Mouse (Mus musculus) hindbrain, embryonic 12.5 days (tissue): ENCODE results near the gene Socs4. TPM values are rescaled to one million over a fixed set of nuclear protein-coding genes. Genes with fewer than 3 reads are reported as not detected.
"Not testable (repeated sequence)": the region's sequence is repeated elsewhere in the genome, so short reads cannot be mapped to it uniquely, and the experiment has no call there.

Experiments
- ATAC-seq: fragments of 200-750 bp; cut with Nextera tagmentation; 2 replicates; pipeline ENCODE4 v1.8.0; 2017; ENCODE audit warnings: moderate TSS enrichment; ENCODE audit not compliant: low FRiP score
- H3K27ac ChIP-seq: fragments of 300-500 bp; sonication (generic); 2 replicates; pipeline ENCODE4 v1.5.1; 2016; ENCODE audit warnings: mild to moderate bottlenecking
- H3K27me3 ChIP-seq: fragments of 300-500 bp; sonication (generic); 2 replicates; pipeline ENCODE4 v1.6.1; 2016; ENCODE audit warnings: mild to moderate bottlenecking
- H3K36me3 ChIP-seq: fragments of 300-500 bp; sonication (generic); 2 replicates; pipeline ENCODE4 v1.6.1; 2016; ENCODE audit warnings: mild to moderate bottlenecking
- H3K4me1 ChIP-seq: fragments of 300-500 bp; sonication (generic); 2 replicates; pipeline ENCODE4 v1.6.1; 2016
- H3K4me2 ChIP-seq: fragments of 300-500 bp; sonication (generic); replicated peaks from 2 replicates; pipeline ENCODE4 v1.6.1; 2016; ENCODE audit warnings: mild to moderate bottlenecking
- H3K4me3 ChIP-seq: fragments of 300-500 bp; sonication (generic); 2 replicates; pipeline ENCODE4 v1.5.1; 2016; ENCODE audit warnings: mild to moderate bottlenecking
- H3K9ac ChIP-seq: fragments of 300-500 bp; sonication (generic); 2 replicates; pipeline ENCODE4 v1.6.1; 2016; ENCODE audit warnings: mild to moderate bottlenecking, moderate library complexity
- H3K9me3 ChIP-seq: fragments of 300-500 bp; sonication (generic); replicated peaks from 2 replicates; pipeline ENCODE4 v1.6.1; 2016; ENCODE audit warnings: mild to moderate bottlenecking
- WGBS: fragments of 180-500 bp; shearing (Covaris S2); methylation state at CpG from one replicate; pipeline ENCODE4 v1.1.7; 2016; 5-methylcytosine and 5-hydroxymethylcytosine counted together
- polyA plus RNA-seq: library from polyadenylated mRNA; unstranded; fragments of >200 nt; fragmentation: Nextera tagmentation; extraction: Ambion mirVana; gene quantifications from 2 replicates; pipeline ENCODE4 v1.2.1, GENCODE M21; 2016

The Socs4 gene
- polyA plus RNA-seq, 1 experiment from 2014 or later, result 3.9 TPM

DNA sequence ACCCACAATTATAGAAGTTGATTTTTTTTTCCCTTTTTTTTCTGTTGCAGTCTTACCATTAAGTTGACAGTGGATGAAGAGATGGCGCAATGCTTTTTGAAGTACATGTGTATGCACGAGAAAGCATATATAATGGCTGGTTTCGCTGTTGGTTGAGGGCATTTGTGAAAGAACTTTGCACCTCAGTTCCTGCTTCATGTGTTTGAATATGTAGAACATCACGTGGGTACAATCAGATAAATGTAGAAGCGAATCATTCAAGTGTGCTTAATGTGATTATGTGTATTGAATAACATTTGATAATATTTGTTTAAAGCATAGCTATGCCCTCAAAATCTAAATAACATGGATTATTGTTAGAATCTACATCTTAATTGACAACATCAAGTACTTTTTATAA lies 42.6 kb downstream of the Socs4 start:
- Histone ChIP-seq H3K27me3 (no peaks in the 10 kb centered on the region), H3K4me2 (no peak overlapping the region), H3K9ac (no peak overlapping the region), H3K27ac (no peak overlapping the region), H3K36me3 (peaks cover 26% of the 10 kb centered on the region), H3K9me3 (no peaks in the 10 kb centered on the region), H3K4me3 (no peak overlapping the region), H3K4me1 (no peaks in the 10 kb centered on the region)
- ATAC-seq, result no peak
- WGBS, result 95% methylated on average over 5 of the region's 5 CpGs

DNA sequence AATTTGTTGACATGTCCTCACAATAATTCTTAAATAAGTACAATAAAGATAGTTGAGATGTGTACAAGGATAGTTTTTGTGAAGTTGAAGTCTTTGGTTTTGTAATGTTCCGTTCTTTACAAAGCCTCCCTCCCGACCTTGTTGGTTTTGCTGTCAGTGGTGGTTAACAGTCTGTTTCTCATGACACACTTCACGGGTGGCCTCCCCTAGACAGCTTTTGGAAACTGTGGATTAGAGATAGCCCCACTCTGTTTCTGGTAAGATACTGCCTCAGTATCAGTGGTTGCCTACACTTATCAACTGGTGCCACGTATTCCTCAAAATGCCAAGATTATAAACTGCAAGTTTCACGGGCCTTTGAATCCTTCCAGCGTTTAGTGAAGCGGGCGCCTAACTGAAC lies 44.9 kb downstream of the Socs4 start:
- 92% methylated on average over 7 of the region's 8 CpGs for WGBS
- ATAC-seq, H3K4me3 ChIP-seq, H3K27ac ChIP-seq, H3K27me3 ChIP-seq, H3K9me3 ChIP-seq, H3K9ac ChIP-seq, H3K4me1 ChIP-seq, H3K4me2 ChIP-seq: not testable (repeated sequence)
- peaks cover 29% of the 10 kb centered on the region for H3K36me3 ChIP-seq

DNA sequence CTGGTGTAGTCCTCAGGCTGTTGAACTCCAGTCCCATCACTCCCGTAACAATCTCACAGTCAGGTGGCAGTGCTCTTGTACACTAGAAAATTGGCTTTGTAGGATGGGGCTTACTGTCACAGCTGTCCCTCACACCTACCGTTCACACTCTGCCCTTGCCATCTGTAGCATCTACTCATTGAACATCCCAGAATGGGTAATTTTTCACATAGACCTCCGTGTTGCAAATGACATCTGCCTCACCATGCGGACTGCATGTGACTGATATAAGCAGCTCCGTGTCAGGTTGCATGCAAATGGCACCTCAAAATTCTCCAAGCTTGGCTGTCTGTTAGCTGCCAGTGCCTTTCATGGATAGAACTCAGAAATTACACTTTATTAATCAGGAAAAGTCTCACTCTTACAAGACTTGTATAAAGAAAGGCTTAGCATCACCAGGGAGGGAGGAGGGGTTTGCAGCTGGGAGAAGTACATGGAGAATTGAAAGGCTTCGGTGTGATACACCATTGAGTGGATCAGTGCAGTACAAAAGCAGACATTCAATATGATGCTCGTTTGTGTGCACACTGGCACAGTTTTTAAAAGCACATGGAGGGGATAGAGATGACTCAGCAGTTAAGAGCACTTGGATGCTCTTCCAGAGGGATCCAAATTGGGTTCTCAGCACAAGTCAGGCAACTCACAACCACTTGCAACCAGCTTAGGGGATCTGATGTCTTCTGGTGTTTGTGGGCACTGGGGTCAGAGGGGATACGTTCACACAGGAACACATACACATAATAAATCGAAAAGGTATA lies 49.4 kb downstream of the Socs4 start:
- H3K27me3 ChIP-seq, result no peaks in the 10 kb centered on the region
- H3K36me3 ChIP-seq, result peaks cover 14% of the 10 kb centered on the region; the same call in 1 of the 2 replicates
- no peak overlapping the region for H3K27ac ChIP-seq
- H3K4me2 ChIP-seq, result no peak overlapping the region
- no peak for ATAC-seq
- no peaks in the 10 kb centered on the region for H3K9me3 ChIP-seq
- 89% methylated on average over 9 of the region's 9 CpGs for WGBS
- H3K4me3 ChIP-seq, result no peak overlapping the region
- H3K9ac ChIP-seq, result no peak overlapping the region
- H3K4me1 ChIP-seq, result no peaks in the 10 kb centered on the region

DNA sequence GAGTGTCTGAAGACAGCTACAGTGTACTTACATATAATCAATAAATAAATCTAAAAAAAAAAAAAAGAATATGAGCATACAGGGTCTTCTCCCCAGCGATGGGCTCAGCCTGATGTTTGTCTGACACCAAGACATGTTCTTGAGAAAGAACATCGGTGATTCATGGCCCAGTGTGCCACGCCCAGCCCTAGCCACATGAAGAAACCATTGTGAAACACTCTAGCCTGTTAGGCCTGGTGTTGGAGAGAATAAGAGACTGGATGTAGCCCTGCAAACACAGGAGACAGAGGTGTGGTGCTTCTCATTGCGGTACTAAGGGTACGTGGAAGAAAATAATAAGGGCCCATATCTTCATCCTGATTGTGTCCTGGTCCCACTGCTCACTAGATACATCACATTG lies 50.6 kb downstream of the Socs4 start:
- Histone ChIP-seq H3K9ac (no peak overlapping the region), H3K4me2 (no peak overlapping the region), H3K27me3 (no peaks in the 10 kb centered on the region), H3K36me3 (peaks cover 11% of the 10 kb centered on the region; the same call in 1 of the 2 replicates), H3K9me3 (no peaks in the 10 kb centered on the region), H3K27ac (no peak overlapping the region), H3K4me1 (no peaks in the 10 kb centered on the region), H3K4me3 (no peak overlapping the region)
- 97% methylated on average over 5 of the region's 5 CpGs for whole genome bisulfite sequencing
- ATAC-seq, result no peak

DNA sequence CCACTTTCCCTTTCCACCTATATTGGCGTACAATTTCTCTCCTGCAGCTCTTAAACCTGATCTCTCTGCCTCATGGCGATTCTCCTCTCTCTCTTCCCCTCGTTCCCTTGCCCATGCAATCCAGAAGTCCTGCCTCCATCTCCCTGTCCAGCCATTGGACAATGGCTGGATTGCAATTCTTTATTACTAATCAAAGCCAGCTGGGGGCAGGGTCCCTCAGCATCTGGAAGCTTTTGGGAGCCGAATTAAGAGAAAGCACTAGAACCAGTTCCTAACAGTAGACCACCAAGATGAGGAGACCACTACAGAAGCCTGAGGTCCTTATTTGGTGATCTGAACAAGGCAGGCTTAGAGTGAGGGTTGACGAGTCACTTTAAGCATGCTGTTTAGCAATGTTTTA lies 55.2 kb downstream of the Socs4 start:
- Histone ChIP-seq H3K27me3 (no peaks in the 10 kb centered on the region), H3K9me3 (no peaks in the 10 kb centered on the region), H3K27ac (no peak overlapping the region), H3K9ac (no peak overlapping the region), H3K4me2 (no peak overlapping the region), H3K4me3 (no peak overlapping the region), H3K4me1 (no peaks in the 10 kb centered on the region), H3K36me3 (no peaks in the 10 kb centered on the region)
- ATAC-seq, result no peak
- 66% methylated on average over 5 of the region's 5 CpGs for WGBS

DNA sequence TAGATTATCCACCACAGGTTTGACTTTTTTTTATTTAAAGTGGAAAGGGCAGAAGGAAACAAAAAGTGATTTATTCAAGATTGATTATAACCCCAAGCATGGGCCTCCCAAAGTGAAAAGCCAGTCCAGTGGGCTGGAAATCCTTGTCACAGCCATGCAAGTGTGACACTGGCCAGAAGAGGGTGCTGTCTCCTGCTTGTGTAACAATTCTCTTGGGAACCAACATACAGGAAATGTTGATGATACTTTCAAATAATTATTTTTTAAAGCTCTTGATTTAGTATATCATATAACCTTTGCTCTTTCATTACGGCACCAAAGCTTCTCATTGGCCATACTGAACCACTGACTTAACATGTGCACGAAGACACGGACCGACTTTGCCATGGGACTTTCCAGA lies 58.1 kb downstream of the Socs4 start:
- Histone ChIP-seq H3K27ac (no peak overlapping the region), H3K4me1 (no peaks in the 10 kb centered on the region), H3K27me3 (no peaks in the 10 kb centered on the region), H3K4me3 (no peak overlapping the region), H3K9me3 (no peaks in the 10 kb centered on the region), H3K9ac (no peak overlapping the region), H3K4me2 (no peak overlapping the region), H3K36me3 (no peaks in the 10 kb centered on the region)
- ATAC-seq, result no peak
- WGBS, result 76% methylated on average over 4 of the region's 4 CpGs

DNA sequence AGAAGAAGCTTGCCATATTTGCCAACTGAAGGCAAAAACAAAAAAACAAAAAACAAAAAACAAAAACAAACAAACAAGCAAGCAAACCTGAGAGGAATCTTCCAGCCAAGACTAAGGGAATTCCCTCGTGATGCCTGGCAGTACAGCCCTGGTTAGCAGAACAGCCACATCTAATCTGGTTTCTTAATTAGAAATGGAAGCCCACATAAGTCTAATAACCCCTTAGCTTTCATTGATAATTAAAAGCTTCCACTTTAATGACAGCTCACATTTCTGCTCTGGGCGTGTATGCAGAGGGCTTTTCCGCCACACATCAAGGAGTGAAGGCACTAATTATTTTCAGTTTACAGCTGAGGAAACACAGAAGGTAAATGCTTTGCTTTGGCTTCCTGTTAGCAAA lies 58.6 kb downstream of the Socs4 start:
- no peaks in the 10 kb centered on the region for H3K36me3 ChIP-seq
- H3K27me3 ChIP-seq, result no peaks in the 10 kb centered on the region
- H3K9me3 ChIP-seq, result no peaks in the 10 kb centered on the region
- H3K27ac ChIP-seq, result no peak overlapping the region
- H3K9ac ChIP-seq, result no peak overlapping the region
- no peak for ATAC-seq
- WGBS, result 73% methylated on average over 3 of the region's 3 CpGs
- H3K4me3 ChIP-seq, result no peak overlapping the region
- no peaks in the 10 kb centered on the region for H3K4me1 ChIP-seq
- no peak overlapping the region for H3K4me2 ChIP-seq

DNA sequence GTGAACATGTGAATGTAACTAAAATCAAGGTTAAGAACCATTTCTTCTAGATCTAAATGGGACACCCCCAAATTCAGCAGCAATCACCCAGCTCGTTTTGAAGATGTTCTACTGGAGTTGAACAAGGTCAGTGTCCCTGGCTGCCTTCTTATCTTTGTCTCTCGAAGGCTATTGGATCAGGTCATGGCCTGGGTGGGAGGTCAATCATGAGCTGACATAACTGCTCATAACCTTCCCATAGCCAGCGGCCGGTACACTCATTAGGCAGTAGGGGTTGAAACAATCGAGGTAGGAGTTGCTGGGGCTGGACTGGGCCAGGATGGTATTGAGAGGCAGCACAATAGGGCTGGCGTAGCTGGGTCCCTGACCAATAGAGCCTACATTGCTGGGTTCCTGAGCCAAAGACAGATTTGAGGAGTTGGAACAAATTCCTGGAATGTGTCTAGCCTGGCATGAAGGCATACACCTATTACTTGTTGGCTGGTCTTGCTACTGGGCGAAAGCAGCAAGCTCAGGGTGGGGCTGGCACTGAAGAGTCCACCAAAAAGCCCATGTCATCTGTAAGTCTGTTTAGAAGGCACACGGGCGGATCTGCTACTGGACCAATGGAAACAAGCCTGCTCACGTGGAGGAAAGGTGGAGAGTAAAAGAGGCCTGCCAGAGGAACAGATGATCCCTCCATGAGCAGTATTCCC lies 63.6 kb downstream of the Socs4 start:
- Histone ChIP-seq H3K4me2 (no peak overlapping the region), H3K9me3 (no peaks in the 10 kb centered on the region), H3K27me3 (no peaks in the 10 kb centered on the region), H3K36me3 (no peaks in the 10 kb centered on the region), H3K4me3 (no peak overlapping the region), H3K9ac (no peak overlapping the region), H3K27ac (no peak overlapping the region), H3K4me1 (peaks cover 5% of the 10 kb centered on the region; the same call in 1 of the 2 replicates)
- ATAC-seq, result no peak
- 85% methylated on average over 10 of the region's 10 CpGs for WGBS

DNA sequence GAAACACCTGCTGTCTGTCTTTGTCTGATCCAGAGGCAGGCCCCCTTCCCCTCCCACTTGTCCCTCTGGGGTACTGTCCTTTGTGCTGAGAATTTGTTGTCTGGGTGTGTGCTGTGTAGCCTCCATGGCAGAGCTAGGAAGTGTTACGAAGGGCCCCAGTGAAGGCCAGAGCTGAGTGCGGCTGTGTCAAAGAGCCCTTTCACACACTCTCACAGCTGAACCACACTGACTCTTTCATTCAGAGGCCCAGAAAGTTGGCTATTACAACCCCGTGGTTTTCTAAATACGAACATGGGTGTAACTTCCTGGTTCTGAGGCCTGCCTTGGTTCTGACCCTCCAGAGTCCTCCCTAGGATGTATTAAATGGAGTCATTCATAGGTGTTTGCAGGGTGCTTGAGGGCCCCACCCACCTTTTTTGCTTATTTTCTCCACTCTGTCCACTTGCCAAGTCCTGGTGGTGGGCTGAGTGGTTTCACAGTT lies 65.1 kb downstream of the Socs4 start:
- peaks cover 5% of the 10 kb centered on the region; the same call in 1 of the 2 replicates for H3K4me1 ChIP-seq
- H3K9me3 ChIP-seq, result no peaks in the 10 kb centered on the region
- no peaks in the 10 kb centered on the region for H3K27me3 ChIP-seq
- no peak overlapping the region for H3K9ac ChIP-seq
- no peaks in the 10 kb centered on the region for H3K36me3 ChIP-seq
- H3K4me3 ChIP-seq, result no peak overlapping the region
- ATAC-seq, result 0 out of 2 replicates have a peak, but pooled peaks have one; percentile 48
- H3K27ac ChIP-seq, result no peak overlapping the region
- H3K4me2 ChIP-seq, result no peak overlapping the region
- 40% methylated on average over 4 of the region's 4 CpGs for WGBS

Other genes with a start within 250 kb of the Socs4 start
- 3.2 and 3.8 TPM in 2 replicates for gene Gch1, start 87.5 kb upstream of the Socs4 start, polyA plus RNA-seq
- 33.9 and 34.5 TPM in 2 replicates for gene Wdhd1, start 74 bp upstream of the Socs4 start, polyA plus RNA-seq
- gene Mapk1ip1l, start 21.3 kb downstream of the Socs4 start, polyA plus RNA-seq, result 79.8 and 85.3 TPM in 2 replicates
- 1.5 and 2.0 TPM in 2 replicates for gene Lgals3, start 90.8 kb downstream of the Socs4 start, polyA plus RNA-seq
- gene Dlgap5, start 141.5 kb downstream of the Socs4 start, polyA plus RNA-seq, result 35.0 and 40.0 TPM in 2 replicates
- 24.1 and 26.1 TPM in 2 replicates for gene Fbxo34, start 173.5 kb downstream of the Socs4 start, polyA plus RNA-seq